Mouse (Mus musculus) granulocyte monocyte progenitor cell, adult 5-6 weeks (primary cell): ENCODE measurements around the gene Letm1. TPM values are rescaled to one million over a fixed set of nuclear protein-coding genes. Genes with fewer than 3 reads are reported as not detected.
A peak's percentile ranks its signal among the peaks of the same experiment; 100 is the strongest.

Experiments used
- ATAC-seq: replicated peaks from 2 replicates; pipeline ENCODE4 v1.8.0; 2016; ENCODE audit warnings: mild to moderate bottlenecking, moderate TSS enrichment, inconsistent platforms; ENCODE audit not compliant: poor library complexity, severe bottlenecking
- total RNA-seq, 2 experiments: library from RNA; stranded (forward) in 1 of 2; stranded (reverse) in 1 of 2; fragments of 200-712, 200-1000 nt in 1 of 2; fragments of >200 nt in 1 of 2; fragmentation: Nextera tagmentation in 1 of 2; gene quantifications; 2 replicates each; pipeline ENCODE4 v1.2.3; 2014 to 2017

The Letm1 gene
- total RNA-seq, 2 experiments from 2014 or later, result 19.9 to 25.3 TPM

- no peak for ATAC-seq
Observed at GRCm38 (mm10) chr5:33743481-33743880, 39.1 kb downstream of the Letm1 start.

GRCm38 (mm10) chr5:33740548-33740947, 42.1 kb downstream of the Letm1 start:
- ATAC-seq, result no peak

GRCm38 (mm10) chr5:33738341-33738740, 44.3 kb downstream of the Letm1 start:
- ATAC-seq, result no peak

- ATAC-seq, result peak; percentile 61
Observed at GRCm38 (mm10) chr5:33737903-33738321, 44.7 kb downstream of the Letm1 start.

- no peak for ATAC-seq
Observed at GRCm38 (mm10) chr5:33736230-33736629, 46.4 kb downstream of the Letm1 start.

- ATAC-seq, result no peak
Observed at GRCm38 (mm10) chr5:33735412-33736092, 47.1 kb downstream of the Letm1 start.

- no peak for ATAC-seq
Observed at GRCm38 (mm10) chr5:33733837-33734236, 48.8 kb downstream of the Letm1 start.

- no peak for ATAC-seq
Observed at GRCm38 (mm10) chr5:33731051-33731450, 51.6 kb downstream of the Letm1 start.

- no peak for ATAC-seq
Observed at GRCm38 (mm10) chr5:33730516-33730915, 52.1 kb downstream of the Letm1 start.

GRCm38 (mm10) chr5:33728841-33729240, 53.8 kb downstream of the Letm1 start:
- ATAC-seq, result no peak

GRCm38 (mm10) chr5:33726891-33727290, 55.7 kb downstream of the Letm1 start:
- ATAC-seq, result no peak

GRCm38 (mm10) chr5:33726081-33726647, 56.5 kb downstream of the Letm1 start:
- no peak for ATAC-seq

- no peak for ATAC-seq
Observed at GRCm38 (mm10) chr5:33723641-33724465, 58.8 kb downstream of the Letm1 start.

GRCm38 (mm10) chr5:33723019-33723640, 59.5 kb downstream of the Letm1 start:
- ATAC-seq, result peak; percentile 4; the same call in 1 of the 2 replicates

GRCm38 (mm10) chr5:33722266-33723018, 60.2 kb downstream of the Letm1 start:
- peak; percentile 40; the same call in 1 of the 2 replicates for ATAC-seq

GRCm38 (mm10) chr5:33721541-33722265, 60.9 kb downstream of the Letm1 start, which contains the start of gene Fgfr3:
Fgfr3 (plus strand) TSS chr5:33721674.
- peak; percentile 61 for ATAC-seq

GRCm38 (mm10) chr5:33720852-33721490, 61.6 kb downstream of the Letm1 start:
- ATAC-seq, result no peak; the same call in 1 of the 2 replicates

GRCm38 (mm10) chr5:33718460-33718859, 64.2 kb downstream of the Letm1 start:
- ATAC-seq, result no peak

GRCm38 (mm10) chr5:33716467-33716866, 66.2 kb downstream of the Letm1 start:
- ATAC-seq, result no peak
